Mouse (Mus musculus) limb, embryonic 10.5 days (tissue): ENCODE measurements around the gene Agrp. TPM values are rescaled to one million over a fixed set of nuclear protein-coding genes. Genes with fewer than 3 reads are reported as not detected.

Experiments
- DNase-seq: peaks from one replicate; pipeline ENCODE4 v3.0.0-alpha.2; 2017; ENCODE audit warnings: low spot score
- H3K27ac ChIP-seq: fragments of 300-500 bp; sonication (generic); 2 replicates; pipeline ENCODE4 v1.5.1; 2016; ENCODE audit warnings: mild to moderate bottlenecking
- H3K27me3 ChIP-seq: fragments of 300-500 bp; sonication (generic); 2 replicates; pipeline ENCODE4 v1.6.1; 2016; ENCODE audit warnings: low read depth, mild to moderate bottlenecking; ENCODE audit not compliant: poor library complexity, severe bottlenecking
- H3K36me3 ChIP-seq: fragments of 300-500 bp; sonication (generic); 2 replicates; pipeline ENCODE4 v1.6.1; 2016; ENCODE audit warnings: mild to moderate bottlenecking, moderate library complexity
- H3K4me1 ChIP-seq: fragments of 300-500 bp; sonication (generic); 2 replicates; pipeline ENCODE4 v1.6.1; 2016
- H3K4me3 ChIP-seq: fragments of 300-500 bp; sonication (generic); 2 replicates; pipeline ENCODE4 v1.5.1; 2016; ENCODE audit warnings: mild to moderate bottlenecking, moderate library complexity
- H3K9me3 ChIP-seq: fragments of 300-500 bp; sonication (generic); replicated peaks from 2 replicates; pipeline ENCODE4 v1.6.1; 2016; ENCODE audit warnings: mild to moderate bottlenecking
- WGBS: fragments of 180-500 bp; shearing (Covaris S2); methylation state at CpG from one replicate; pipeline ENCODE4 v1.1.7; 2016; 5-methylcytosine and 5-hydroxymethylcytosine counted together
- polyA plus RNA-seq: library from polyadenylated mRNA; unstranded; fragments of >200 nt; fragmentation: Nextera tagmentation; extraction: Ambion mirVana; gene quantifications from 2 replicates; pipeline ENCODE4 v1.2.1, GENCODE M21; 2016

Gene Agrp
- 0.39 and 0.69 TPM in 2 replicates for polyA plus RNA-seq

- WGBS, result under 1% methylated on average over 62 of the region's 63 CpGs
- H3K27ac ChIP-seq, result peak within 1 kb of the TSS; percentile 100
- peak within 1 kb of the TSS; percentile 94 for H3K4me3 ChIP-seq
- peaks cover 28% of the 10 kb centered on the region for H3K4me1 ChIP-seq
- no peak for DNase-seq
- no peaks in the 10 kb centered on the region for H3K27me3 ChIP-seq
- no peaks in the 10 kb centered on the region for H3K9me3 ChIP-seq
- H3K36me3 ChIP-seq, result peaks cover 11% of the 10 kb centered on the region
Measured at GRCm38 (mm10) chr8:105636963-105637510, at the start of gene Agrp. Agrp (minus strand) TSS chr8:105637393.

GRCm38 (mm10) chr8:105686551-105686950, 49.4 kb upstream of the Agrp start:
- H3K36me3 ChIP-seq, result peaks cover 31% of the 10 kb centered on the region

GRCm38 (mm10) chr8:105685796-105686308, 48.7 kb upstream of the Agrp start, which contains the start of gene Carmil2:
Carmil2 (plus strand) TSS chr8:105686274.
- peak; percentile 67 for DNase-seq
- 13% methylated on average over 26 of the region's 26 CpGs for WGBS
- Histone ChIP-seq H3K27me3 (peaks cover 10% of the 10 kb centered on the region; the same call in 1 of the 2 replicates), H3K9me3 (no peaks in the 10 kb centered on the region), H3K4me1 (peaks cover 16% of the 10 kb centered on the region), H3K36me3 (peaks cover 38% of the 10 kb centered on the region), H3K27ac (peak within 1 kb of the TSS; percentile 61; the same call in 1 of the 2 replicates), H3K4me3 (peak within 1 kb of the TSS; percentile 37)

More at GRCm38 (mm10) chr8:105686551-105686950, 49.4 kb upstream of the Agrp start:
- peaks cover 10% of the 10 kb centered on the region; the same call in 1 of the 2 replicates for H3K27me3 ChIP-seq
- no peak overlapping the region for H3K4me3 ChIP-seq
- peaks cover 16% of the 10 kb centered on the region for H3K4me1 ChIP-seq
- H3K9me3 ChIP-seq, result no peaks in the 10 kb centered on the region
- no peak overlapping the region for H3K27ac ChIP-seq
- no peak for DNase-seq
- WGBS, result 76% methylated on average over 6 of the region's 6 CpGs

GRCm38 (mm10) chr8:105685325-105685724, 48.1 kb upstream of the Agrp start:
- H3K4me3 ChIP-seq, result peak overlapping the region; percentile 37; the same call in 1 of the 2 replicates
- H3K36me3 ChIP-seq, result peaks cover 43% of the 10 kb centered on the region
- no peak overlapping the region for H3K27ac ChIP-seq
- peaks cover 16% of the 10 kb centered on the region for H3K4me1 ChIP-seq
- H3K9me3 ChIP-seq, result no peaks in the 10 kb centered on the region
- WGBS, result 79% methylated on average over 7 of the region's 7 CpGs
- no peak for DNase-seq
- H3K27me3 ChIP-seq, result peaks cover 10% of the 10 kb centered on the region; the same call in 1 of the 2 replicates

- Histone ChIP-seq H3K36me3 (peaks cover 98% of the 10 kb centered on the region), H3K4me1 (no peaks in the 10 kb centered on the region), H3K27me3 (no peaks in the 10 kb centered on the region), H3K4me3 (no peak overlapping the region), H3K27ac (no peak overlapping the region), H3K9me3 (no peaks in the 10 kb centered on the region)
- WGBS, result 95% methylated on average over 1 of the region's 1 CpGs
- DNase-seq, result no peak
Measured at GRCm38 (mm10) chr8:105677891-105678290, 40.7 kb upstream of the Agrp start.

- H3K4me1 ChIP-seq, result no peaks in the 10 kb centered on the region
- no peaks in the 10 kb centered on the region for H3K9me3 ChIP-seq
- H3K4me3 ChIP-seq, result no peak overlapping the region
- 91% methylated on average over 3 of the region's 3 CpGs for WGBS
- no peaks in the 10 kb centered on the region for H3K27me3 ChIP-seq
- no peak for DNase-seq
- H3K27ac ChIP-seq, result no peak overlapping the region
- H3K36me3 ChIP-seq, result peaks cover 64% of the 10 kb centered on the region
Measured at GRCm38 (mm10) chr8:105661167-105661566, 24.0 kb upstream of the Agrp start.

GRCm38 (mm10) chr8:105657641-105658040, 20.4 kb upstream of the Agrp start:
- Histone ChIP-seq H3K27ac (no peak overlapping the region), H3K36me3 (peaks cover 62% of the 10 kb centered on the region), H3K4me1 (no peaks in the 10 kb centered on the region), H3K9me3 (no peaks in the 10 kb centered on the region), H3K4me3 (no peak overlapping the region), H3K27me3 (no peaks in the 10 kb centered on the region)
- DNase-seq, result no peak

GRCm38 (mm10) chr8:105648929-105649328, 11.7 kb upstream of the Agrp start:
- WGBS, result 97% methylated on average over 1 of the region's 1 CpGs
- no peak for DNase-seq
- H3K9me3 ChIP-seq, result no peaks in the 10 kb centered on the region
- H3K27ac ChIP-seq, result no peak overlapping the region
- no peaks in the 10 kb centered on the region for H3K27me3 ChIP-seq
- H3K4me3 ChIP-seq, result no peak overlapping the region
- H3K36me3 ChIP-seq, result peaks cover 94% of the 10 kb centered on the region
- H3K4me1 ChIP-seq, result no peaks in the 10 kb centered on the region

- H3K4me3 ChIP-seq, result no peak overlapping the region
- H3K27me3 ChIP-seq, result no peaks in the 10 kb centered on the region
- 97% methylated on average over 1 of the region's 1 CpGs for WGBS
- peaks cover 65% of the 10 kb centered on the region for H3K36me3 ChIP-seq
- DNase-seq, result no peak
- H3K27ac ChIP-seq, result no peak overlapping the region
- no peaks in the 10 kb centered on the region for H3K9me3 ChIP-seq
- H3K4me1 ChIP-seq, result no peaks in the 10 kb centered on the region
Measured at GRCm38 (mm10) chr8:105645205-105645604, 8.0 kb upstream of the Agrp start.

- Histone ChIP-seq H3K27me3 (no peaks in the 10 kb centered on the region), H3K36me3 (peaks cover 30% of the 10 kb centered on the region), H3K9me3 (no peaks in the 10 kb centered on the region), H3K4me3 (no peak overlapping the region), H3K27ac (no peak overlapping the region), H3K4me1 (peaks cover 14% of the 10 kb centered on the region)
- DNase-seq, result no peak
- WGBS, result 92% methylated on average over 2 of the region's 2 CpGs
Measured at GRCm38 (mm10) chr8:105640511-105640910, 3.3 kb upstream of the Agrp start.

- DNase-seq, result no peak
- H3K4me1 ChIP-seq, result peaks cover 21% of the 10 kb centered on the region
- 89% methylated on average over 1 of the region's 1 CpGs for WGBS
- no peaks in the 10 kb centered on the region for H3K27me3 ChIP-seq
- H3K4me3 ChIP-seq, result no peak overlapping the region
- H3K9me3 ChIP-seq, result no peaks in the 10 kb centered on the region
- no peak overlapping the region for H3K27ac ChIP-seq
- peaks cover 23% of the 10 kb centered on the region for H3K36me3 ChIP-seq
Measured at GRCm38 (mm10) chr8:105639835-105640234, 2.6 kb upstream of the Agrp start.

GRCm38 (mm10) chr8:105638510-105638909, 1.3 kb upstream of the Agrp start:
- 90% methylated on average over 4 of the region's 4 CpGs for WGBS
- 0 out of 2 replicates have a peak overlapping the region, but pooled peaks have one; percentile 100 for H3K27ac ChIP-seq
- DNase-seq, result no peak
- peak overlapping the region; percentile 94 for H3K4me3 ChIP-seq
- H3K36me3 ChIP-seq, result peaks cover 14% of the 10 kb centered on the region
- H3K9me3 ChIP-seq, result no peaks in the 10 kb centered on the region
- H3K4me1 ChIP-seq, result peaks cover 28% of the 10 kb centered on the region
- H3K27me3 ChIP-seq, result no peaks in the 10 kb centered on the region

GRCm38 (mm10) chr8:105637601-105638041, 428 bp upstream of the Agrp start:
- Histone ChIP-seq H3K4me1 (peaks cover 28% of the 10 kb centered on the region), H3K4me3 (peak overlapping the region; percentile 94), H3K9me3 (no peaks in the 10 kb centered on the region), H3K27ac (peak overlapping the region; percentile 100), H3K36me3 (peaks cover 11% of the 10 kb centered on the region), H3K27me3 (no peaks in the 10 kb centered on the region)
- under 1% methylated on average over 11 of the region's 11 CpGs for WGBS
- no peak for DNase-seq
